Mouse (Mus musculus): ENCODE measurements around the gene Taf6. TPM values are rescaled to one million over a fixed set of nuclear protein-coding genes. Genes with fewer than 3 reads are reported as not detected.

The Taf6 gene
- total RNA-seq, 2 experiments from 2014 or later: 36.1 to 41.1 TPM

Small RNAs within 50 kb of the gene (microRNA-seq; reads per million reads assigned to microRNA genes)
- 454 reads per million, percentile 70 among the genes with 10 or more reads in this experiment for gene Mir106b
- gene Mir25: 47.7 reads per million, percentile 49 among the genes with 10 or more reads in this experiment
- 1,304 reads per million, percentile 80 among the genes with 10 or more reads in this experiment for gene Mir93

Other genes with a start within 250 kb of the Taf6 start
- gene Gjc3, start 224.4 kb downstream of the Taf6 start, total RNA-seq (2021): 10 to 100 TPM; 21.0 to 23.4 TPM
- not detected for gene Azgp1, start 205.9 kb downstream of the Taf6 start, total RNA-seq (2021)
- not detected for gene Smok3a, start 166.2 kb downstream of the Taf6 start, total RNA-seq (2021)
- not detected for gene Smok3b, start 166.0 kb downstream of the Taf6 start, total RNA-seq (2021)
- gene Smok3c, start 134.3 kb downstream of the Taf6 start, total RNA-seq (2021): not detected
- gene Zkscan1, start 102.4 kb downstream of the Taf6 start, total RNA-seq (2021): 10 to 100 TPM; 39.9 to 40.2 TPM
- gene Zscan21, start 70.5 kb downstream of the Taf6 start, total RNA-seq (2021): 10 to 100 TPM; 16.1 to 16.4 TPM
- gene Zfp113, start 31.7 kb downstream of the Taf6 start, total RNA-seq (2021): 10 to 100 TPM; 12.3 to 16.2 TPM
- gene Cops6, start 26.4 kb downstream of the Taf6 start, total RNA-seq (2021): 100 to 1,000 TPM; 122 to 137 TPM
- 10 to 100 TPM; 20.1 to 26.6 TPM for gene Ap4m1, start 15.4 kb downstream of the Taf6 start, total RNA-seq (2021)
- gene Mcm7, start 15.0 kb downstream of the Taf6 start, total RNA-seq (2021): 10 to 100 TPM; 14.3 to 15.3 TPM
- gene Cnpy4, start within 50 bp of the Taf6 start, total RNA-seq (2021): 10 to 100 TPM; 14.5 to 18.0 TPM
- gene Mblac1, start 6.9 kb upstream of the Taf6 start, total RNA-seq (2021): 10 to 100 TPM in 1 of 2 experiments, 1 to 10 TPM in 1; 8.7 to 11.6 TPM
- not detected for gene Nxpe5, start 38.4 kb upstream of the Taf6 start, total RNA-seq (2021)
- 10 to 100 TPM; 53.4 to 54.3 TPM for gene Lamtor4, start 68.0 kb upstream of the Taf6 start, total RNA-seq (2021)
- gene BC037034, start 76.6 kb upstream of the Taf6 start, total RNA-seq (2021): 10 to 100 TPM; 59.2 to 68.2 TPM
- gene Gal3st4, start 85.4 kb upstream of the Taf6 start, total RNA-seq (2021): 1 to 10 TPM; 2.3 to 3.2 TPM
- gene Gm43720, start 92.5 kb upstream of the Taf6 start, total RNA-seq (2021): not detected
- gene Gpc2, start 92.6 kb upstream of the Taf6 start, total RNA-seq (2021): 1 to 10 TPM; 1.5 to 2.6 TPM
- under 1 TPM; 0.62 to 0.77 TPM for gene Stag3, start 92.8 kb upstream of the Taf6 start, total RNA-seq (2021)
- gene Pvrig, start 154.5 kb upstream of the Taf6 start, total RNA-seq (2021): not detected